Mouse (Mus musculus) gastrocnemius, postnatal 36 days (tissue): ENCODE data around the gene Krt26. TPM values are rescaled to one million over a fixed set of nuclear protein-coding genes. Genes with fewer than 3 reads are reported as not detected.

Experiments used
- DNase-seq, 2 experiments: peaks; one replicate each; pipeline ENCODE4 v3.0.0; 2022
- intact Hi-C: fragments of 180-260 bp; cut with DNase I; formaldehyde crosslinking; loops from one replicate; pipeline ENCODE4 v1.15.1; 2025
- total RNA-seq, 2 experiments: library from RNA; stranded (reverse); gene quantifications; 2 replicates each; pipeline ENCODE4 v1.2.3; 2021

Gene Krt26
- total RNA-seq, 2 experiments from 2014 or later: not detected

DNA sequence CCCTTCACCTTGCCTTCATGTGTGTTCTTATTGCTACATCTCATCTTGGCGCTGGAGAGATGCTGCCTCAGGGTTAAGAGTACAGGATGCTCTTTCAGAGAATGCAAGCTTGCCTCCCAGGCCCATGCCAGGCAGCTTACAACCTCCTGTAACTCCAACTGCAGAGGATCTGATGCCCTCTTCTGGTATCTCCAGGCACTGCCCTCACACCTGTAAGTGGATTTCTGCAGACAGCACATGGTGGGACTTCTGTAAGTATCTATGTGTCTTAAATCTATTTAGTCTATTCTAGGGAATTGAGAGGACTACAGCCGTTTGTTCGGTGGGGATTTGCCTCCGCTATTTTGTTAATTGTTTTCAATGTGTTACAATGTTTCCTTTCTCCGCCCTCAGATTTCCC is 44.9 kb downstream of the Krt26 start:
- intact Hi-C loops: loop anchor here (2.0 to 5.0 kb wide), 3 partner anchors 44 to 106 kb away; no protein-coding TSS in a partner anchor
- DNase-seq: no peak

DNA sequence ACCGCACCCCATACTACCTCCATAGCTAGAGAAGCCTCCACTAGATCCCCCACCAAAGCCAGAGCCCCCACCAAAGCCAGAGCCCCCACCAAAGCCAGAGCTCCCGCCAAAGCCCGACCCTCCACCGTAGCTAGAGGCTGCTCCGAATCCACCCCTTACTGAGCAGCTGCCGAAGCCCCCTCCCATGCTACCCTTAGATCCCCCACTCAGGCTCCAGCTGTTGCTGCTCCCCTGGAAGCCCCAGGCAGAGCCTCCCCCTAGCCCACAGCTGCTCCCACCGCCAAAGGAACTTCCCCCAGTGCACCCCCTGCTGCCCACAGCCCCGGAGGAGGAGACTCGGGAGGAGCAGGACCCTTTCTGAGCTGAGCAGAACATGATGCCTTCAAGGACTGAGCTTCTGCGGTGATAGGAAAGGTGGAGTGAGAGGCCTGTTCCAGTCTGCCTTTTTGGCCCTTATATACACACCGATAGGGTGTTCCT is 52.9 kb downstream of the Krt26 start, which contains the start of gene Krt24:
TSS of gene Krt24 (minus strand) at position 430 of the 480 bp plus-strand sequence.
- DNase-seq: no peak
- intact Hi-C loops: no loop called here

DNA sequence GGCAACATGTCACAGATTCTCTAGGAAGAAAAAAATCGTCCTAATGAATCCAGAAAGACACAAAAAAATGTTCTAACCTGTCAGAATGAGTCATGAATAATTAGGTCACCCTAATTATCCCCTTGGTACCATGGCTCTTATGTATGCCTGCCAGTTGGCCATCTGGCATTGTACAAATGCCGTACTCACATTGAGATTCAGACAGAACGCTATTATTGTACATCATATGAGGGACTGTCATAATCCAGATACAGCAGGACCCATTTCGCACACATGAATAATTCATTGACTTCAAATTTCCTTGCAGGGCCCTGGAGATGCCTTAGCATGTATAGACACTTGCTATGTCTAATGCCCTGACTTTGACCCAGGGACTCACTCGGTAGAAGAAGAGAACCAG is 53.8 kb downstream of the Krt26 start:
- intact Hi-C loops: no loop called here
- no peak for DNase-seq

DNA sequence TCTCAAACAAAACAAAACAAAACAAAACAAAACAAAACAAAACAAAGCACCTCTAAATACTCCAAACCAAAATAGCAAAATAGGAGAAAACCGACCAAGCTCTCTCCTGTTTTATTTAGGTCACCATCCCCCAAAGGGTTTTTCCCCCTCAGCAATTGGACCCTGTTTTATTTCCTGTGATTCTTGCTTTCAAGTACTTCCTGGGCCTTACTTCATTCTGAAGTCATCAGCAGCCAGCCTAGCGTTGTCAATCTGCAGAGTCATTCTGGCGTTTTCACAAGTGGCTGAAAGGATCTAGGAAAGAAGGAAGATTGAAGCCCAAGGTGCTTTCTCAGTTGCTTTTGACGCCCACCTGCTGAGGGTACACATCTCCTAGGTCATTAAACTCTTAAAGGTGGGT is 54.4 kb downstream of the Krt26 start:
- DNase-seq: no peak
- intact Hi-C loops: no loop called here

DNA sequence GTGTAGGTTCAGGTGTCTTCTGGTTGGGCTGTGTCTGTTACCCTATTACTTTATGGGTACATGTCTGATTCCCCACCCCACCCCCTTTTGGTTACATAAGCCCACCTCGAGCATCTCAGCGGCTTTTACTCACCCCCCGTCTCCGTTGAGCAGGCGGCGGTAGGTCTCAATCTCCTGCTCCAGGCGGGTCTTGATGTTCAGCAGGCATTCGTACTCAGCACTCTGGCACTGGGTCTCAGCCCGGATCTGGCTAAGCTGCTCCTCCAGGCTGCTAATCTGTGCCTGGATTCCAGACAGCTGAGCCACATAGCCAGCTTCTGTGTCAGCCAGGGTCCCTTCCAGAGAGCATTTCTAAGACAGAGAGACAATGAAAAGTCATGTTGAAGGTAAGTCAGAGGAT is 56.6 kb downstream of the Krt26 start:
- DNase-seq: no peak
- intact Hi-C loops: no loop called here

DNA sequence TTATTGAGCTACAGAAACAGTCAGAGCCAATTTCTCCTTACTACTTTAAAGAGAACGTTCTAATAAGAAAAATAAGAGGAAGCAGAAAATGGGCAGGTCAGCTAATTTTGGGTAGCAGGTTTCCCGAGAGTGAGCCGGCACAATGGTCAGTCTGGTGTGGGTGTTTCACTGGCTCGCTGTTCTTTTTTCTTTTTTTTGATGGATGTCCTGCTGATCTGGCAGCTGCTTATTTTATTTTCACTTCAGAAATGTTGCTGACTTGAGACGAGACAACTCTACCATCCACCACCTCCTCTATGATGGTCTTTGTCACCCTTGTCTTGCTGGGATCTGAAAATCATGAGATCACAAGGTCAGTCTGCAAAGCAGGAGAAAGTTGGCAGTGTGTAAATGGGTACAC is 57.8 kb downstream of the Krt26 start:
- intact Hi-C loops: no loop called here
- no peak for DNase-seq

Other genes with a start within 250 kb of the Krt26 start
- not detected for gene Tns4, start 248.7 kb downstream of the Krt26 start, total RNA-seq
- gene Ccr7, start 182.9 kb downstream of the Krt26 start, total RNA-seq: not detected
- 10 to 100 TPM; 26.2 to 31.9 TPM for gene Smarce1, start 106.9 kb downstream of the Krt26 start, total RNA-seq
- gene Krt222, start 93.9 kb downstream of the Krt26 start, total RNA-seq: 1 to 10 TPM; 3.8 to 7.2 TPM
- not detected for gene Krt24, start 52.7 kb downstream of the Krt26 start, total RNA-seq
- not detected for gene Krt25, start 15.0 kb downstream of the Krt26 start, total RNA-seq
- not detected for gene Krt27, start 13.1 kb upstream of the Krt26 start, total RNA-seq
- gene Krt28, start 36.9 kb upstream of the Krt26 start, total RNA-seq: not detected
- 1 to 10 TPM; 3.3 to 3.5 TPM for gene Krt10, start 51.4 kb upstream of the Krt26 start, total RNA-seq
- not detected for gene Krt12, start 84.3 kb upstream of the Krt26 start, total RNA-seq
- gene Krt20, start 100.2 kb upstream of the Krt26 start, total RNA-seq: under 1 TPM in 1 of 2 experiments, not detected in 1; 0.17 TPM
- gene Krt23, start 155.2 kb upstream of the Krt26 start, total RNA-seq: not detected
- not detected for gene Krt39, start 183.4 kb upstream of the Krt26 start, total RNA-seq
- not detected for gene Krt40, start 205.2 kb upstream of the Krt26 start, total RNA-seq
- not detected for gene Krtap3-3, start 212.9 kb upstream of the Krt26 start, total RNA-seq
- not detected for gene Krtap3-2, start 218.9 kb upstream of the Krt26 start, total RNA-seq
- not detected for gene Gm11939, start 221.5 kb upstream of the Krt26 start, total RNA-seq
- not detected for gene Krtap3-1, start 228.7 kb upstream of the Krt26 start, total RNA-seq
- not detected for gene Krtap1-5, start 243.1 kb upstream of the Krt26 start, total RNA-seq
- not detected for gene Krtap1-4, start 245.7 kb upstream of the Krt26 start, total RNA-seq